Mouse (Mus musculus): Measurements from ENCODE around the gene Ttc3.

DNA sequence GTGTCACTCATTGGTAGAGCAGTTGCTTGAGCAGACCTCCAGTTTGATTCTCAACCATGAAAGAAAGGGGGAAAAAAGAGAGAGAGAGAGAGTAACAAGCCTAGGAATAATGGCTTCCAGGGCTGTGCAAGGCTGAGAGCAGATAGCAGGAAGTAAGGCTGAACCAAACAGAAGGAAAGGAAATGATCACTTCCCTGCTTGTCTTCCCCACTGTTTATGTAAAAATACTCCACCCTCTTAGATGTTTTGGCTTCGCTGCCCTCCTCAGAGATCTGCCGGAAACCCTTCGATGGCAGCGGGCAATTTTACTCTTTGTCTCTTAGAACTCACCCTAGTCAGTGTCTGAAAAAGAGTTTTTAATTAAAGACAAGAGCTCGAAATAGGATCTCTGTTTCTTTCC is 46.7 kb upstream of the Ttc3 start:
- no peak for TF ChIP-seq POLR2A (IDR thresholded peaks at IDR 0.05; ENCODE audit: low read depth, low read length)
- TF ChIP-seq CTCF (IDR thresholded peaks at IDR 0.05; ENCODE audit: extremely low read depth, insufficient read length, insufficient replicate concordance, low read depth, low read length): no peak
